Mouse (Mus musculus) effector memory CD4-positive, alpha-beta T cell, adult 5 months (primary cell): Measurements from ENCODE around the gene S100g. TPM values are rescaled to one million over a fixed set of nuclear protein-coding genes. Genes with fewer than 3 reads are reported as not detected.

Source experiments
- polyA plus RNA-seq: library from polyadenylated mRNA; unstranded; fragments of 100-300 nt; shearing (Covaris generic); gene quantifications from one replicate; pipeline ENCODE4 v1.2.1, GENCODE M21; 2017

Gene S100g
- not detected for polyA plus RNA-seq

DNA sequence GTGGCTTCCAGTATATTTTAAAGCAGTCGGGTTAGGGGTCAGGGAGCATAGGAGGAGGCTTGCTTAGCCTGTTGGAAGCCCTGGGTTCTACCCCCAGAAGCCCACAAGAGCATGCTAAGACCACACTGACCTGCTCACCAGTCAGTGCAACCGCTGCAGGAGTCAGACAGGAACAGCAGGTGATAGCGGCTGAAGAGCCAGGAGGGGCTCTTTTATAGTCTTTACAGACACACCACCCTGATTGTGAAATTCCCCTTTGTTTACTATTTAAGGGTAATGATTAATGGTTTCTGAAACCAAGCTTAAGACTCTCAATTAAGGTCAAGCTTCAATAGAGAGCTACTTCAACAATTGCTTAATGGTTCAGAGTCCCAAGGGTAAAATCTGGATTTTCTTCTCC, at the start of gene S100g:
Gene S100g, minus strand, starts transcription at position 217 of the 400 bp plus-strand sequence.

Other genes with a start within 250 kb of the S100g start
- 178 TPM for gene Rbbp7, start 204.2 kb downstream of the S100g start, polyA plus RNA-seq
- 21.2 TPM for gene Txlng, start 135.1 kb downstream of the S100g start, polyA plus RNA-seq
- gene Syap1, start 76.2 kb downstream of the S100g start, polyA plus RNA-seq = 47.3 TPM
- gene Ctps2, start 63.4 kb downstream of the S100g start, polyA plus RNA-seq = 169 TPM